Mouse (Mus musculus): ENCODE measurements at regions not wholly inside any gene's neighbourhood (a gene's known extent, or its start where the extent isn't known, plus 50 kb on each side); places are given as distances from the start of the nearest gene placed in this dataset.

- DNase-seq (ENCODE audit: low spot score) = peak; percentile 86
- ATAC-seq = peak; percentile 68
- H3K4me1 ChIP-seq (ENCODE audit: insufficient read depth, low read length) = no peaks in the 10 kb centered on the region
- no peak overlapping the region for H3K27ac ChIP-seq
- 73% methylated on average over 3 of the region's 3 CpGs for WGBS
- no peaks in the 10 kb centered on the region for H3K36me3 ChIP-seq (ENCODE audit: insufficient read depth, low read length)
- no peak overlapping the region for H3K9ac ChIP-seq (replicated peaks; ENCODE audit: low read length)
- H3K27me3 ChIP-seq (ENCODE audit: insufficient read depth, low read length) = no peaks in the 10 kb centered on the region
- TF ChIP-seq CTCF (IDR thresholded peaks at IDR 0.05; ENCODE audit: low read depth) = peak; percentile 79
- H3K9me3 ChIP-seq (ENCODE audit: low read length) = no peaks in the 10 kb centered on the region
- no peak overlapping the region for H3K4me2 ChIP-seq (ENCODE audit: low read depth, low read length)
- H3K4me3 ChIP-seq (ENCODE audit: low read length) = no peak overlapping the region
These were observed 315.4 kb upstream of the Dnajc24 start for GRCm38 (mm10) chr2:106318695-106319266.

DNA sequence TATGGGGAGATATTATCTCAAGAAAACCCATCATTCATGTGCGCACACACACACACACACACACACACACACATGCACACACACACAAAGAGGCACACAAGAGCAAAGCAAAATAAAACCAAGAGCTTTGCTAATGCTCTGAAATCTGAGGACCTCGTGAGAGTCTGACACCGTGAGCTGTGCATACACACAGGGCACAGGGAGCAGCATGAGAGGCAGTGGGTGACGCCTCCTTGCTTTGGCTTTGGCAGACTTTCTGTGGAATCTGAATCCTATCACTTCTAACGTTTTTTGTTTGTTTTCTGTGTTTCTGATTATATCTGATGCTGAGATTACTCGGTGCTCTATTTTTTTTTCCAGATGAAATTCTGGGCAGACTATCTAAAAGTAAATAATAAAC is 343.4 kb upstream of the Dnajc24 start:
- no peaks in the 10 kb centered on the region for H3K4me1 ChIP-seq (ENCODE audit: insufficient read depth, low read length)
- H3K27me3 ChIP-seq (ENCODE audit: insufficient read depth, low read length) = no peaks in the 10 kb centered on the region
- DNase-seq (ENCODE audit: low spot score) (no peak), ATAC-seq (no peak)
- TF ChIP-seq CTCF (IDR thresholded peaks at IDR 0.05; ENCODE audit: low read depth) = no peak
- WGBS = 83% methylated on average over 6 of the region's 6 CpGs
- H3K9me3 ChIP-seq (ENCODE audit: low read length) = no peaks in the 10 kb centered on the region
- H3K27ac ChIP-seq = no peak overlapping the region
- H3K36me3 ChIP-seq (ENCODE audit: insufficient read depth, low read length) = no peaks in the 10 kb centered on the region
- H3K9ac ChIP-seq (replicated peaks; ENCODE audit: low read length) = no peak overlapping the region
- no peak overlapping the region for H3K4me3 ChIP-seq (ENCODE audit: low read length)
- H3K4me2 ChIP-seq (ENCODE audit: low read depth, low read length) = no peak overlapping the region

DNA sequence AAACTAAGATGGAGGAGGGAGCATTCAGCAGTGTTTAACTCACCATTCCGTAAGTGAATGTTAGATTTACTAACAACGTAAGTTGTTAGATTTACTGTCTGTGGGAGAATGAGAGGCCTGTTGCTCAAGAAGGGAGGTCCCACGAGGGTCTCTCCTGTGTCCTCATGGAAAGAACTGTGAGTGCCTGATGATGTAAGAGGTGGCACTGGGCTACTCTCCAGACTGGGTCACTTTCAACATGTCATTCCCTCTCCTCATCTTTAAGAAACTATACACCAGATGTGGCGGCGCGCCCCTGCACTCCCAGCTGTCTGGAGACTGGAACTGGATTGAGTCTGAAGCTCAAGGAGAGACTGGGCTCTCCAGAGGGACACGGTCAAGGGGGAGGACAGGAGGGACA is 343.9 kb upstream of the Dnajc24 start:
- Histone ChIP-seq H3K4me3 (ENCODE audit: low read length) (no peak overlapping the region), H3K27ac (no peak overlapping the region), H3K36me3 (ENCODE audit: insufficient read depth, low read length) (no peaks in the 10 kb centered on the region), H3K9me3 (ENCODE audit: low read length) (no peaks in the 10 kb centered on the region), H3K4me2 (ENCODE audit: low read depth, low read length) (no peak overlapping the region), H3K4me1 (ENCODE audit: insufficient read depth, low read length) (no peaks in the 10 kb centered on the region), H3K9ac (replicated peaks; ENCODE audit: low read length) (no peak overlapping the region), H3K27me3 (ENCODE audit: insufficient read depth, low read length) (no peaks in the 10 kb centered on the region)
- no peak for DNase-seq (ENCODE audit: low spot score)
- TF ChIP-seq CTCF (IDR thresholded peaks at IDR 0.05; ENCODE audit: low read depth) = no peak
- ATAC-seq = no peak
- WGBS = 94% methylated on average over 7 of the region's 7 CpGs

- H3K27me3 ChIP-seq (ENCODE audit: insufficient read depth, low read length) = no peaks in the 10 kb centered on the region
- H3K4me2 ChIP-seq (ENCODE audit: low read depth, low read length) = no peak overlapping the region
- no peak for TF ChIP-seq CTCF (IDR thresholded peaks at IDR 0.05; ENCODE audit: low read depth)
- DNase-seq (ENCODE audit: low spot score) = no peak
- no peaks in the 10 kb centered on the region for H3K4me1 ChIP-seq (ENCODE audit: insufficient read depth, low read length)
- H3K36me3 ChIP-seq (ENCODE audit: insufficient read depth, low read length) = no peaks in the 10 kb centered on the region
- no peak overlapping the region for H3K4me3 ChIP-seq (ENCODE audit: low read length)
- H3K9ac ChIP-seq (replicated peaks; ENCODE audit: low read length) = no peak overlapping the region
- H3K27ac ChIP-seq = no peak overlapping the region
- WGBS = 75% methylated on average over 3 of the region's 3 CpGs
- ATAC-seq = peak; percentile 29; the same call in 1 of the 2 replicates
- no peaks in the 10 kb centered on the region for H3K9me3 ChIP-seq (ENCODE audit: low read length)
These were observed 337.5 kb upstream of the Mpped2 start for GRCm38 (mm10) chr2:106355565-106355964.

DNA sequence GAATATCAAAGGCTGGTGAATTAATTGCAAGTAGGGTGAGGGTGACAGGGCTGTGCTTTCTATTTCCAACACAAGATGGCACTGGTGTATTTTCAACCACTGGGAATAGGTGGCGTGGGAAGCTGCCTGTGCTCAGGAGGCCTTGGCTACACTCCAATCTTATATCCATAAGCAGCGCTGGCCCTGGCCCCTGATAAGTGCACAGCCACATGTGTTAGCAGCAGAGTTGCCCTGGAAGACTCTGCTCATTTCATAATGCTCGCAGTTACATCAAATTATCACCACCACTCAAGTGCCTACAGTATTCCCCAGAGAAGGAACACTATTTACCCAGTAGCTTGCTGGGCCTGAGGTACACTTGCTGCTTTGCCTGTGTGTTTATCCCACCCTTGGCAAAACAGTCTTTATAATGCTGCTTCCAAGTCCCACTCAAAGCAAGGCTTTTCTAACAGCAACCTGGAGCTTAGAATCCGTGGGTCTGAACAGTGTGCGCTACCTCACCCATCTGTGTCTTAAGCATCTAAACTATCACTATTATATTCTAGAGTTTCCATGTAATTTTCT is 337.0 kb upstream of the Mpped2 start:
- no peak overlapping the region for H3K27ac ChIP-seq
- no peaks in the 10 kb centered on the region for H3K9me3 ChIP-seq (ENCODE audit: low read length)
- H3K9ac ChIP-seq (replicated peaks; ENCODE audit: low read length) = no peak overlapping the region
- H3K36me3 ChIP-seq (ENCODE audit: insufficient read depth, low read length) = no peaks in the 10 kb centered on the region
- H3K4me3 ChIP-seq (ENCODE audit: low read length) = no peak overlapping the region
- no peaks in the 10 kb centered on the region for H3K27me3 ChIP-seq (ENCODE audit: insufficient read depth, low read length)
- H3K4me2 ChIP-seq (ENCODE audit: low read depth, low read length) = no peak overlapping the region
- 38% methylated on average over 5 of the region's 5 CpGs for WGBS
- no peaks in the 10 kb centered on the region for H3K4me1 ChIP-seq (ENCODE audit: insufficient read depth, low read length)
- peak; percentile 90 for TF ChIP-seq CTCF (IDR thresholded peaks at IDR 0.05; ENCODE audit: low read depth)
- ATAC-seq (peak; percentile 92), DNase-seq (ENCODE audit: low spot score) (peak; percentile 91)

DNA sequence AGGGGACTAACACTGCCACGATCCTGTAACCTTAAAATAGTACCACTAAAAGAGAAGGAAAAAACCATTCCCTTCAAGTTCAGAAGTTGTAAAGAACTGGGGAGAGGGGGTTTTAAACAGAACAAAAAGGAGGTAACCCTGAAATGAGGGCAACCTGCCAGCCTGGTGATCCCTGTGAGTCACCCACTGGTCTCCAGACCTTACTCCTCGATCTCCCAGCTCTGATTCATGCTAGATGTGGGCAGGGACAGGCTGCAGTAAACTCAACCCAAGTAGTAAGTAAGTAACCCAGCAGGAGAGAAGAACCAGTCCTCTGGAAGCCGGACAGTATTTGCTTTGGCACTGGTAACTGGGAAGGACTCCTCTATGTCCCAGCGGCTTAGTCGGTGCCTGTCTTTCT is 324.4 kb upstream of the Mpped2 start:
- ATAC-seq (no peak), DNase-seq (ENCODE audit: low spot score) (no peak)
- H3K4me2 ChIP-seq (ENCODE audit: low read depth, low read length) = no peak overlapping the region
- no peak overlapping the region for H3K4me3 ChIP-seq (ENCODE audit: low read length)
- no peaks in the 10 kb centered on the region for H3K36me3 ChIP-seq (ENCODE audit: insufficient read depth, low read length)
- 78% methylated on average over 5 of the region's 5 CpGs for WGBS
- no peaks in the 10 kb centered on the region for H3K27me3 ChIP-seq (ENCODE audit: insufficient read depth, low read length)
- no peaks in the 10 kb centered on the region for H3K4me1 ChIP-seq (ENCODE audit: insufficient read depth, low read length)
- H3K27ac ChIP-seq = no peak overlapping the region
- no peak for TF ChIP-seq CTCF (IDR thresholded peaks at IDR 0.05; ENCODE audit: low read depth)
- no peak overlapping the region for H3K9ac ChIP-seq (replicated peaks; ENCODE audit: low read length)
- H3K9me3 ChIP-seq (ENCODE audit: low read length) = no peaks in the 10 kb centered on the region

All from hindbrain, postnatal 0 days (tissue).